Comparison of ENCODE assay signal across 14 mouse cellular contexts in genomic region chr7:118276684-118277334, GRCm38 (mm10). TPM values are rescaled to one million over a fixed set of nuclear protein-coding genes. Genes with fewer than 3 reads are reported as not detected.
DNase-seq lines count a peak whose midpoint lies in the region; TF ChIP-seq lines count a peak whose summit lies in the region.
"Had no signal": no experiment of that assay in that cellular context is flagged by ENCODE, and none has a peak within 500 bp of the region (broad histone marks: within the 10 kb centered on the region; RNA-seq: fewer than 3 reads in every experiment).

No protein-coding gene starts in this region.

- H3K79me2 ChIP-seq in myocyte (ENCODE audit: control insufficient read depth, insufficient read depth) = no peaks in the 10 kb centered on the region

- no peak for TF ChIP-seq POLR2A in lung, adult 2 months (IDR thresholded peaks at IDR 0.05; ENCODE audit: borderline replicate concordance, extremely low read depth, low read depth, low read length)
- TF ChIP-seq POLR2A in bone marrow, adult 2 months (IDR thresholded peaks at IDR 0.05; ENCODE audit: borderline replicate concordance, control insufficient read depth, low read depth, low read length) = no peak
- TF ChIP-seq POLR2A in myocyte (IDR thresholded peaks at IDR 0.05; ENCODE audit: insufficient read length, low read depth) = peak; percentile 4

- TF ChIP-seq CTCF in lung, adult 2 months (IDR thresholded peaks at IDR 0.05; ENCODE audit: insufficient read depth, low read length) = no peak
- TF ChIP-seq CTCF in bone marrow, adult 2 months (IDR thresholded peaks at IDR 0.05; ENCODE audit: control insufficient read depth, insufficient read depth, low read length) = no peak

- H3ac ChIP-seq in myocyte (ENCODE audit: control insufficient read depth, insufficient read length) = no peak overlapping the region

- peak; percentile 19 for DNase-seq in cerebellum, adult 9-11 months
- DNase-seq in cerebellum, postnatal 14 days = no peak
- peak; percentile 26 for DNase-seq in lung, adult 2 months
- DNase-seq in lung, postnatal 4 days = no peak
- DNase-seq in layer of hippocampus, adult 9-10 months (ENCODE audit: low spot score) = no peak
- no peak for DNase-seq in left cerebral cortex, adult 11 months (ENCODE audit: low spot score)
- DNase-seq: cerebellum, adult 11 months had no signal

- H3K4me3 ChIP-seq in lung, adult 2 months (replicated peaks; ENCODE audit: extremely low read depth, low read depth, low read length) = no peak overlapping the region
- H3K4me3 ChIP-seq in bone marrow, adult 2 months (replicated peaks; ENCODE audit: control insufficient read depth, low read depth, low read length) = no peak overlapping the region
- peak overlapping the region; percentile 17 for H3K4me3 ChIP-seq in myocyte
- H3K4me3 ChIP-seq: midbrain, embryonic 13.5 days; neural tube, embryonic 15.5 days had no signal

- peak overlapping the region; percentile 94 for H3K4me2 ChIP-seq in myocyte (ENCODE audit: low read depth)
- H3K4me2 ChIP-seq: heart, embryonic 11.5 days; hindbrain, embryonic 14.5 days; liver, embryonic 11.5 days; midbrain, embryonic 13.5 days had no signal

- WGBS in lung, adult 2 months = 68% methylated on average over 15 of the region's 15 CpGs
- 61% methylated on average over 15 of the region's 15 CpGs for WGBS in bone marrow, adult 2 months

- no peaks in the 10 kb centered on the region for H3K36me3 ChIP-seq in myocyte (ENCODE audit: control insufficient read depth, insufficient read depth)
- H3K36me3 ChIP-seq: midbrain, embryonic 13.5 days; neural tube, embryonic 15.5 days had no signal

- peak overlapping the region; percentile 16; the same call in 1 of the 2 replicates for H3K27ac ChIP-seq in bone marrow, adult 2 months (ENCODE audit: control insufficient read depth, insufficient read depth, low read depth, low read length, poor library complexity)
- H3K27ac ChIP-seq: hindbrain, embryonic 14.5 days; midbrain, embryonic 13.5 days; neural tube, embryonic 15.5 days had no signal

- no peaks in the 10 kb centered on the region for H3K27me3 ChIP-seq in myocyte (ENCODE audit: control insufficient read depth, insufficient read depth, insufficient read length)
- H3K27me3 ChIP-seq: midbrain, embryonic 13.5 days; neural tube, embryonic 15.5 days had no signal

- H3K4me1 ChIP-seq in lung, adult 2 months (ENCODE audit: control insufficient read depth, insufficient read depth, low read length) = peaks cover 4% of the 10 kb centered on the region; the same call in 1 of the 2 replicates
- peaks cover 5% of the 10 kb centered on the region for H3K4me1 ChIP-seq in bone marrow, adult 2 months (ENCODE audit: control insufficient read depth, insufficient read depth, low read length)

TF ChIP-seq in myocyte, 11 proteins besides CTCF, POLR2A, EP300 and RAD21:
- TF ChIP-seq SRF (IDR thresholded peaks at IDR 0.05; ENCODE audit: control insufficient read depth, insufficient read length, low read depth) (no peak), POLR2AphosphoS2 (IDR thresholded peaks at IDR 0.05; ENCODE audit: insufficient read length, low read depth) (no peak), REST (IDR thresholded peaks at IDR 0.05; ENCODE audit: insufficient read depth, insufficient read length) (no peak), TCF12 (IDR thresholded peaks at IDR 0.05; ENCODE audit: insufficient read depth, poor library complexity, severe bottlenecking) (no peak), CEBPB (IDR thresholded peaks at IDR 0.05; ENCODE audit: insufficient read depth, poor library complexity, severe bottlenecking) (no peak), E2F4 (IDR thresholded peaks at IDR 0.05; ENCODE audit: insufficient read depth) (no peak), TCF3 (IDR thresholded peaks at IDR 0.05; ENCODE audit: insufficient read length, low read depth) (no peak), MYOD1 (IDR thresholded peaks at IDR 0.05; ENCODE audit: control insufficient read depth in 1 of 3, insufficient read length in 2 of 3, low read depth in 2 of 3) (no peak), USF1 (IDR thresholded peaks at IDR 0.05; ENCODE audit: low read depth) (no peak), MYOG (IDR thresholded peaks at IDR 0.05; ENCODE audit: control insufficient read depth in 1 of 3, insufficient read depth in 1 of 3, insufficient read length in 2 of 3, low read depth in 2 of 3) (no peak), MAX (IDR thresholded peaks at IDR 0.05; ENCODE audit: low read depth) (no peak)

RNA-seq across cellular contexts. Expression of gene Smg1, which starts 33.3 kb away (rescaled TPM):
- 21.8 and 24.9 TPM in 2 replicates for polyA plus RNA-seq in lung, adult 2 months (2012; rRNA removed)
- 10.8 and 18.2 TPM in 2 replicates for polyA plus RNA-seq in bone marrow, adult 2 months (2011; ENCODE audit: insufficient read depth, insufficient read length, low replicate concordance, missing spikeins)
- polyA plus RNA-seq in myocyte (2012; fragmentation: generic; extraction: Trizol) = 7.9 TPM

Comparison
In these comparisons a context has a peak if more than half of its experiments do, and no peak if none do; other contexts are left out.
1. DNase-seq: peak in cerebellum, adult 9-11 months (single experiment) and lung, adult 2 months (single experiment); none in cerebellum, postnatal 14 days (0 of 2), lung, postnatal 4 days (0 of 2), layer of hippocampus, adult 9-10 months (single experiment) and left cerebral cortex, adult 11 months (single experiment).